Comparison of ENCODE assay signal across 8 mouse cellular contexts in genomic region chr2:118479550-118479909, GRCm38 (mm10). TPM values are rescaled to one million over a fixed set of nuclear protein-coding genes. Genes with fewer than 3 reads are reported as not detected.
DNase-seq lines count a peak whose midpoint lies in the region; ATAC-seq and TF ChIP-seq lines count a peak whose summit lies in the region.

Gene Srp14, minus strand, starts transcription at chr2:118479711.

- no peaks in the 10 kb centered on the region for H3K9me3 ChIP-seq in ES-E14 (ENCODE audit: control insufficient read depth, insufficient read depth, low read depth, low read length)
- no peaks in the 10 kb centered on the region for H3K9me3 ChIP-seq in forebrain, embryonic 15.5 days

- peak; percentile 86 for DNase-seq in ES-E14 (ENCODE audit: low read depth, low spot score)
- DNase-seq in cerebellum, adult 11-12 months, result peak; percentile 93
- peak; percentile 83 for DNase-seq in heart, postnatal 25 days (ENCODE audit: low spot score)
- DNase-seq in layer of hippocampus, adult 18-20 months (ENCODE audit: low spot score in 2 of 2), result peak; percentile 88 to 93
- peak; percentile 88 for DNase-seq in lung, adult 2 months
- DNase-seq in thymus, adult 18-20 months, result peak; percentile 85 to 91

- H3K27me3 ChIP-seq in forebrain, embryonic 15.5 days, result no peaks in the 10 kb centered on the region

- peak within 1 kb of the TSS; percentile 67 for H3K4me2 ChIP-seq in forebrain, embryonic 15.5 days (replicated peaks)

- peak within 1 kb of the TSS; percentile 91 for H3K9ac ChIP-seq in ES-E14 (ENCODE audit: insufficient read depth, low read depth, low read length, poor library complexity, severe bottlenecking)
- H3K9ac ChIP-seq in forebrain, embryonic 15.5 days (replicated peaks), result peak within 1 kb of the TSS; percentile 85

- peak; percentile 88 for TF ChIP-seq POLR2A in lung, adult 2 months (IDR thresholded peaks at IDR 0.05; ENCODE audit: borderline replicate concordance, extremely low read depth, low read depth, low read length)

- H3K36me3 ChIP-seq in ES-E14 (ENCODE audit: control insufficient read depth, insufficient read depth, low read length, poor library complexity, severe bottlenecking), result peaks cover 12% of the 10 kb centered on the region
- H3K36me3 ChIP-seq in forebrain, embryonic 15.5 days, result peaks cover 17% of the 10 kb centered on the region

- intact Hi-C loops in heart, postnatal 25 days (cut with DNase I), result no loop called here

- in situ Hi-C loops in ES-E14 (cut with MboI; ENCODE audit: low sequenced_read_pairs in 2 of 2, unreplicated experiment in 2 of 2), result loop anchor here in 1 of 2 experiments (25.0 kb wide), 1 partner anchor 408 kb away; no protein-coding TSS in a partner anchor

- H3K4me1 ChIP-seq in ES-E14 (ENCODE audit: control insufficient read depth in 2 of 2, insufficient read depth in 2 of 2, low read length in 2 of 2, poor library complexity in 1 of 2), result peaks cover 5 to 8% of the 10 kb centered on the region in 2 experiments; a peak in 3 of 4 replicates
- peaks cover 20% of the 10 kb centered on the region for H3K4me1 ChIP-seq in forebrain, embryonic 15.5 days
- peaks cover 8% of the 10 kb centered on the region for H3K4me1 ChIP-seq in lung, adult 2 months (ENCODE audit: control insufficient read depth, insufficient read depth, low read length)

- ATAC-seq in forebrain, embryonic 15.5 days (replicated peaks), result peak; percentile 98
- ATAC-seq in neutrophil, adult 5-6 weeks (ENCODE audit: extremely low read depth, insufficient number of reproducible peaks, low FRiP score, poor library complexity, severe bottlenecking), result peak; percentile 92

- TF ChIP-seq CTCF in lung, adult 2 months (IDR thresholded peaks at IDR 0.05; ENCODE audit: insufficient read depth, low read length), result no peak

- under 1% methylated on average over 35 of the region's 35 CpGs for WGBS in forebrain, embryonic 15.5 days
- WGBS in lung, adult 2 months, result under 1% methylated on average over 35 of the region's 35 CpGs

- no peak within 1 kb of the TSS for H3K27ac ChIP-seq in ES-E14 (ENCODE audit: insufficient read depth, low read depth, low read length, poor library complexity, severe bottlenecking)
- H3K27ac ChIP-seq in forebrain, embryonic 15.5 days (replicated peaks), result peak within 1 kb of the TSS; percentile 80

- H3K4me3 ChIP-seq in ES-E14 (ENCODE audit: insufficient read depth in 1 of 2, low read depth in 1 of 2, low read length in 2 of 2, poor library complexity in 1 of 2, severe bottlenecking in 1 of 2), result peak within 1 kb of the TSS; percentile 95 to 97
- H3K4me3 ChIP-seq in forebrain, embryonic 15.5 days, result peak within 1 kb of the TSS; percentile 78
- peak within 1 kb of the TSS; percentile 68 for H3K4me3 ChIP-seq in lung, adult 2 months (replicated peaks; ENCODE audit: extremely low read depth, low read depth, low read length)

TF ChIP-seq in ES-E14, 5 proteins besides CTCF, POLR2A, EP300 and RAD21:
- TF ChIP-seq ZC3H11A (IDR thresholded peaks at IDR 0.05; ENCODE audit: borderline replicate concordance, low read depth, low read length), result no peak
- TF ChIP-seq CHD2 (IDR thresholded peaks at IDR 0.05; ENCODE audit: low read depth, low read length), result no peak
- TF ChIP-seq HCFC1 (IDR thresholded peaks at IDR 0.05; ENCODE audit: borderline replicate concordance, insufficient read depth, low read length), result no peak

RNA-seq across cellular contexts. Expression of gene Srp14, which starts in this region (rescaled TPM):
- total RNA-seq in ES-E14 (2012; rRNA removed), result 132 and 191 TPM in 2 replicates
- 332 and 333 TPM in 2 replicates for polyA plus RNA-seq in forebrain, embryonic 15.5 days (2015; fragmentation: Nextera tagmentation; extraction: Ambion mirVana)
- total RNA-seq in heart, postnatal 25 days (2021), result 100 to 1,000 TPM; 107 to 116 TPM
- total RNA-seq in layer of hippocampus, adult 18-20 months (2021), result 100 to 1,000 TPM; 184 to 191 TPM
- 53.4 and 70.5 TPM in 2 replicates for polyA plus RNA-seq in lung, adult 2 months (2012; rRNA removed)
- total RNA-seq in neutrophil, adult 5-6 weeks (2017), result 184 and 186 TPM in 2 replicates
